Mouse (Mus musculus) right cerebral cortex, postnatal 36 days (tissue): ENCODE measurements around the gene Sarnp.

ENCODE experiments used
- DNase-seq, 2 experiments: peaks; one replicate each; pipeline ENCODE4 v3.0.0; 2022; ENCODE audit warnings: low spot score in 2 of 2, mixed read lengths in 1 of 2

The Sarnp gene

DNA sequence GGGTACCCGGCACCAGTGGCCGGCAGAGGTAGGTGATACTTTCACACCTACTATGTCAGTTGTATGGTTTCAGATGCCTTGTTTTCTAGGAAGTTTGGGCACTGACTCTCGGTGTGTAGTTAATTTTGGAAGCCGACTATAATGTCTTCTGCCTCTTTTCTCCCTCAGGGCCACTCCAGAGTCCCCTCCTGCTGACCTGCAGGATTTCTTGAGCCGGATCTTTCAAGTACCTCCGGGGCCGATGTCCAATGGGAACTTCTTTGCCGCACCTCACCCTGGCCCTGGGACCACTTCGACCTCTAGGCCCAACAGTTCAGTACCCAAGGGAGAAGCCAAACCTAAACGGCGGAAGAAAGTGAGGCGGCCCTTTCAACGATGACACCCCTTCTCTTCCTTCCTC is at the start of gene Sarnp:
Gene Sarnp, plus strand, starts transcription at position 301 of the 400 bp plus-strand sequence.
- DNase-seq: no peak

DNA sequence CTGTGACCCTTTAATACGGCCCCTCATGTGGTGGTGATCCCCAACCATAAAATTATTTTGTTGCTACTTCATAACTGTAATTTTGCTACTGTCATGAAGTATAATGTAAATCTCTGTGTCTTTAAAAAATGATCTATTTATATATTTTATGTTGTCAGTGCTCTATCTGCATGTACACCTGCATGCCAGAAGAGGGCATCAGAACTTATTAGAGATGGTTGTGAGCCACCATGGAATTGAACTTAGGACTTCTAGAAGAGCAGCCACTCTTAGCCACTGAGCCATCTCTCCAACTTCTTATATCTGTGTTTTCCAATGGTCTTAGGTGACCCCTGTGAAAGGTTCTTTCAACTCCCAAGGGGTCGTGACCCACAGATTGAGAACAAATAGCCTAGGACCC is 44.2 kb upstream of the Sarnp start:
- DNase-seq: no peak

DNA sequence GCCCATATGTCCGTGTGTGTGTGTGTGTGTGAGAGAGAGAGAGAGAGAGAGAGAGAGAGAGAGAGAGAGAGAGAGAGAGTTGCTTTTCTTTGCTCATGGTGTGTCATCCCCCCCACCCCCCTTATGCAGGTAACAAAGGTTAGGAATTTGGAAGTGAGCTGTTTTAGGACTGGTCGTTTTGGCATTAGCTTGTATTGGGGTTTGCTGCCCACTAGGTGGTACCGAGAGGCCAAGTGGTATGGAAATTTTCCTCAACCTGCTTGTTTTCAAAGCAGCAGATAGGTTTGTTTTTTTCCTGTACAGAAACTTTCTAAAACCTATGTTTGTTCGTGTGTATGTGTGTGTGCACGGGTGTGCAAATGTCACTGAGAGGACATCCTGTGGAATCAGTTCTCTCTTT is 43.4 kb upstream of the Sarnp start:
- no peak for DNase-seq

DNA sequence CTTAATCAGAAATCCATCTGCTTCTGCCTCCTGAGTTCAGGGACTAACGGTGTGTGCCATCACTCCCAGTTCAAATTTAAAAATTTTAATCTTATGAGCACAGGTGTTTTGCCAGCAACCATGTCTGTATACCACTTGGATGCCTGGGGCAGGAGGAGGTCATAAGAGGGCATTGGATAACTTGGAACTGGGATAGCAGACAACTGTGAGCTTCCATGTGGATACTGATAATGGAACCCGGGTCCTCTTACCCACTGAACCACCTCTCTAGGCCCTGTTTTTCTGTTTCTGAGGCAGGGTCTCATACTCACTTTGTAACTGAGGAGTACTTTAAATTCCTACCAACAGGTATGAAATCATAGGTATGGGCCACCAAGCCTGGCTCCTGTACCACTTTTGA is 38.7 kb upstream of the Sarnp start:
- DNase-seq: no peak

DNA sequence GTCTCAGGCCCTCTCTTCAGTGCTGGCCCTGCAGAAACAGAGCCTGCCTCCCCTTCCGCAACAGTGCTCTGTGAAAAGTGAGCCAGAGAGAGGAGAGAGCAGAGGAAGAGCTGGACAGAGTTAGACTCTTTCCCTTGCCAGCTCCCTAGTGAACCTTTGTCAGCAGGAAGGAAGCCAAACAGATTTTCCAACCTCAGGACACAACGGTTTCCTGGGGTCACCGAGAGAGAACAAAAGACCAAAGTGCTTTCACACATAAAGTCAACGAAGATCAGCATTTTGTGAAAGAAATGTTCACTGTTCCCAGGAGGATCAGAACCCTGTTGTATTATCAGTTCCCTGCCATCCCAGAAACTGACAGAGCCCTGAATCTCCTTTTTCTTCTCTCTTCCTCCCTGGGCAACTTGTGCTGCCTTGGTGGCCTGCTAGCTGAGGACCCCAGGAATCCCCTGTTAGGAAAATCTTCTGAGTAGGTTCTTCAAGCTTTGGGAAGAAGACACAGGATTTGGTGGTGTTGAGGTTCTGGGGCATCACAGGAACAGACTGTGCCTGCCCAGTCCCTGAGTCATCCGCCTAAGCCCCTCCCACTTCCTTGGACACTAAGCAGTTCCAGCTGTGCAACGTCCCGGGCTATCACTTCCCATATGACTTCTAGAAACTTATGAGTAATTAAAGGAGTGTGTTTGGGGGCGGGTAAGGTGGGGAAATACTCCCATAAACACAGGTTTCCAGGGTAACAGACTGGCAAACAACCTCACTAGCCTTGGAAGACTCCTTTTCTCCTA is 37.9 kb upstream of the Sarnp start:
- DNase-seq: no peak

DNA sequence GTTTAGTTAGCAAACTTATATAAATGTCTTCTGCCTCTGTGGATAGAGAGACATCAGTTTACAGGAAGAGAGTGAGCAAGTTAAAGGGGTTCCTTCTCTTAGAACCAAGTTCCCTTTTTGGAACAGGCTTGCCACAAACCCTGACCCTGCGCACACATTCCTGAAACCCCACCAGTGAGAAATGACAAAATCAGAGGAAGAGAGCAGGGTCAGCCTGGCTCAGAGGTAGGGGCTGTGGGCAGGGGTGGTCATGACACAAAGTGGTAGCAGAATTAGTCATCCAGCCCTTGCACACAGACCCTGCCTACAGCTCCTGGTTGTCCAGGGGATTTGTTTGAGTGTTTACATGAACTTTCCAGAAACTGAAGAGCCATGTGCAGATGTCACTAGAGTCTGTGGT is 36.9 kb upstream of the Sarnp start:
- DNase-seq: no peak

DNA sequence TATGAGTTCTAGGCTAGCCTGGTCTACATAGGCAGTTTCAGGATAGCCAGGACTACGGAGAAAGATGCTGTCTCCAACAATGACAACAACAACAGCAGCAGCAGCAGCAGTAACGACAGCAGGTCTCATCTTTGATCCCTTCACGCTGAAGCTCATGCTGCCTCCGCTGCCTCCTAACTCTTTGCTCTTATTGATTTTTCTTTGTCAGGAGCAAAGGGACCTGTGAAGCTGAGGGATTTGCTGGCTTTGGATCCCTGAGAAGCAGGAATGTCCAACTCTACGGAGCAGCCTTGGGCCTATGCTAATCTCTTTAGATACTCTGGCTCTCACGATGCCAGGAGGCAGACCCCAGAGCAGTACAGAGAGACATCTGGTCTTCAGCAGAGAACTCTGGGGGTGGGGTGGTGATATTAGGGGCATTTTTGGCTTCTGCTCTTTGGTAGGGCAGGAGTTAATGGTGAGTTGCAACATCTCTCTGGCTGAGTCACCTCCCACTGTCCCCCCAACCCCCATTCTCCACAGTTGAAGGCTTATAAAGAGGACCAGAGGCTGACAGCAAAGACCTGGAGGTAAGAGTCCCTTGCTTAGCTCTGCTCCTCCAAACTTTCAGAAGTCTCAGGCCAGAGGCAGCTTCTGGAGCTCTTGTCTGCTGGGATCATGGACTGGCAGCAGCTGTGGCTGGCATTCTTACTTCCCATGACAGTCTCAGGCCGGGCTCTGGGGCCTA is 26.6 kb upstream of the Sarnp start, which contains the start of gene Mmp19:
Gene Mmp19, plus strand, starts transcription at position 513 of the 727 bp plus-strand sequence.
- no peak for DNase-seq

DNA sequence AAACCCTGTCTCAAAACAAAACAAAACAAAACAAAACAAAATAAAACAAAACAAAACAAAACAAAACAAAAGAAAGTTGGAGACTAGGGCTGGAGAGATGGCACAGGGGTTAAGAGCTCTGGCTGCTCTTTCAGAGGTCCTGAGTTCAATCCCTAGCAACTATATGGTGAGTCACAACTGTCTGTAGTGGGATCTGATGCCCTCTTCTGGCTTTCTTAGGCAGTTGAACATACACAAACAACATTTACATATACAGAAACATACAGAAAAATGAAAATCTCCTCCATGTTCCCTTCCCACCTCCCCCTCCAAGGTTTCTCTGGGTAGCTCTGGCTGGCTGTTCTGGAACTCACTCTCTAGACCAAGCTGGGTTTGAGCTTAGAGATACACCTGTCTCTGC is 25.1 kb upstream of the Sarnp start:
- DNase-seq: no peak

DNA sequence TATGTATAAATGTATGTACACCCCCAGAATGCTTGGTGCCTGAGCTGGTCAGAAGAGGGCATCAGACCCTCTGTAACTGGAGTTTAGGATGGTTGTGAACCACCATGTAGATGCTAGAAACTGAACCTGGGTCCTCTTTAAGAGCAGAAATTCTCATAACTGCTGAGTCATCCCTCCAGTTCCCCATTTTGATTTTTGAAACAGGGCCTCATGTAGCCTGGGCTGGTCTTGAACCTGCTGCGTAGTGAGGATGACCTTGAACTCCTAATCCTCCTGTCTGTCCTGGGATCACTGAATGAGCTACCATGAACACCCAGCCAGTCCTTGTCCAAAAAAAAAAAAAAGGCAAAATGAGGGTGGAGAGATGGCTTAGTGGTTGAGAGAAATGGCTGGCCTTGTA is 23.9 kb upstream of the Sarnp start:
- DNase-seq: no peak

DNA sequence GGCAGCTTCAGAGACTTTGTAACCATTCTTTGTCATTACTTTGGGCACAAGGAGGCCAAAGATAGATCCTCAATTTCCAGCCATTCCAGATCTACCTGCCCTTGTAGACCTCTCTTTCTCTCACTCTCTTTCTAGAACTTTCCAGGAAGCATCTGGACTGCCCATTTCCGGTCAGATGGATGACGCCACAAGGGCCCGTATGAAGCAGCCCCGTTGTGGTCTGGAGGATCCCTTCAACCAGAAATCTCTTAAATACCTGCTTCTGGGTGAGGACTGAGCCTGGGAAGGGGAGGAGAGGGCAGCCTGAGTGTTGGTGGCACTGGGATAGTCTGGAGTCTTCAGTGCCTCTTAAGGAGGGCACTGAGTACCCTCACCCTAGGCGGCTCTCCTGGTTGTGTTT is 22.7 kb upstream of the Sarnp start:
- no peak for DNase-seq

DNA sequence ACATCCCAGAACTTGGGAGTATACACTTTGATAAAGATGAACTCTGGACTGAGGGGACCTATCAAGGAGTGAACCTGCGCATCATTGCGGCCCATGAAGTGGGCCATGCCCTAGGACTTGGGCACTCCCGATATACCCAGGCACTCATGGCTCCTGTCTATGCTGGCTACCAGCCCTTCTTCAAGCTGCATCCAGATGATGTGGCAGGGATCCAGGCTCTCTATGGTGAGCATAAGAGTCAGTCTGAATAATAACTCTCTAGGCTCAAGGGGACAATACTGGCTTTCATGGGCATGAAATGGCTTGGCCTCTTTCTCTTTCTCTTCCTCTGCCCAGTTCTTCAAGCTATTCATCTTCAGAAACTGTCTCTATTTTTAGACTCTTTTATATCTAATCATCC is 21.6 kb upstream of the Sarnp start:
- DNase-seq: no peak

DNA sequence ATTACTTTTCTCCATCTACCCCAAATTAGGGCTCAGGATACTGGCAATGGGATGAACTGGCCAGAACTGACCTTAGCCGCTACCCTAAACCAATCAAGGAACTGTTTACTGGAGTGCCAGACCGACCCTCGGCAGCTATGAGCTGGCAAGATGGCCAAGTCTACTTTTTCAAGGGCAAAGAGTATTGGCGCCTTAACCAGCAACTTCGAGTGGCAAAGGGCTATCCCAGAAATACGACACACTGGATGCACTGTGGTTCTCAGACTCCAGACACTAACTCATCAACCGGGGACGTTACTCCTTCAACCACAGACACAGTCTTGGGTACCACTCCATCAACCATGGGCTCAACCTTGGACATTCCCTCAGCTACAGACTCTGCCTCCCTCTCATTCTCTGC is 18.5 kb upstream of the Sarnp start:
- no peak for DNase-seq

DNA sequence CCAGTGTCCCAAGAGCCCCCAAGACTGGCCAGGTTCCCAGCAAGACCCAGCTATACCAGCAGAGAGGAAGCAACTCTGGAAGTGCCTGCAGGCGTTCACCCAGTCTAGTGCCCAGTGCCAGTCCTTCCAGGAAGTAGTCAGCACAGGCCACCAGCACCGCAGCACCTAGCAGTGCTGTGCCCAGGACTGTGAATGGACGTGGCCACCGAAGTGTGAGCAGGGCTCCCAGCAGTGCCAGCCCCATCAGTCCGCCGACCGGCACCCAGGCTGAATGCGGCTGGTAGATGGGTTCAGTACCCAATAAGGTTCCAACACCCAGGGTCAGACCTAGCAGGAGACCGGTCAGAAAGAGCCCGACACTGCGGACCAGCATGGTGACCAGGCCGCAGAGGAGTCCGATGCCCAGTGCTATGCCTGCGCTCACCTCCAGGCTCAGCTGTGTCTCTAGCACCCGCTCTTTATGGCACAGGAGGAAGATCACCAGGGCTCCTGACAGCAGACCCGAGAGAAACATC is 15.1 kb upstream of the Sarnp start:
- no peak for DNase-seq

DNA sequence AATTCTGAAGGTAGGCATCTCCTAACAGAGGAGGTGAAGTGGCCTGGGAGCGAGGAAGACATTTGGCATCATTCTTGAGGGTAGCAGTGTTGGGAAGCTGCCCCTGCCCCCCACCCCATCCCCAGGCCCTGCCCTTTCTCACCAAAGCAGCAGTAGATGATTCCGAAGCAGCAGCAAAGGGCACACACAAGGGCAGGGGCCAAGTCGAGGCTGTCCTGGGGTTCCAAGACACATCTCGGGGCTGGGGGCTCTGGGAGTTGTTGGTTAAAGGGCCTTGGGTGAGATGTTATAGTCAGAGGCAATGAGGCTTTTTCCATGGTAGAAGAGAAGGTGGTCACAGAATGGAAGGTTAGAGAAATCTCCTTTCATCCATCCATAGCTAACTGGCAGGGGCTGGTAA is 14.2 kb upstream of the Sarnp start:
- DNase-seq: no peak

DNA sequence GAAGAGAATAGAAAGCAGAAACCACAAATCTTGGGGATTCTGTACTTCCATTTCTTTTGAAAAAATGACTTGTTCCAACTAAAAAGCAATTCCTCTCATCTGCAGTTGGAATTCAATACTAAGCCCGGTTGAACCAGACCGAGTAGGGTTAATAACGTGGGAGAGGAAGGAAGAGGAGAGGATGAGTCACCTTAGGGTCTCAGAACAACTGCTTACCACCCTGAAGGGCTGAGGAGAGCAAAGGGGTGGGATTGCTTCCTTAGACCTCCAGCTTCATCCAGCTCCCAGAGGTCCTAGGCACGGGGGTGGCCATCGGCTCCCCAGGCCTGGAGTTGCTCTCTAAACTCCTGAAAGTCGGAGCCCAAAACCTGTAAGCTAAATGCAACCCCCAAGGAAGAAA is 13.8 kb upstream of the Sarnp start:
- no peak for DNase-seq

DNA sequence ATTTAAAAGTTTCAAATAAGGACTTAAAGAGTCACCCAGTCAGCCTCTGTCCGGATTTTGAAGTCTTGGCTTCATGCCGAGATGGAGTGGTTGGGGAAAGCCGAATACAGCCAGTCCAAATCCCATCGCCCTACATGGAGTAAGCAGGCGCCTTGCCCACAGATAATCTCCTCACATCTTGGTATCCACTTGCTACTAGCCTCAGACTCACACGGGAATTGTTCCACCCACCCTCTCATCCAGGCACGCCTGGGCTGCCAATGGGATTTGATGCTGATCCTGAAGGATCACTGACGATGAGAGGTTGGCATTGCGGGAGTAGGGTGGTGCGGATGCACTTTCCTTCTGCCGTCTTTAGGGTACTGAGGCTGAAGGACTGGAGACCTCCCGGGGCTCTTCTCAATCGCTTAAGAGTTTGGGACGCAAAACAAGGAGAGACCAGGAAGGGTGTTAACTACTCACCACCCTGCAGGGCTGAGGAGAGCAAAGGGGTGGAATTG is 13.3 kb upstream of the Sarnp start, which contains the start of gene Dnajc14:
Gene Dnajc14, plus strand, starts transcription at position 292 of the 500 bp plus-strand sequence.
- DNase-seq: peak; percentile 59 to 70

DNA sequence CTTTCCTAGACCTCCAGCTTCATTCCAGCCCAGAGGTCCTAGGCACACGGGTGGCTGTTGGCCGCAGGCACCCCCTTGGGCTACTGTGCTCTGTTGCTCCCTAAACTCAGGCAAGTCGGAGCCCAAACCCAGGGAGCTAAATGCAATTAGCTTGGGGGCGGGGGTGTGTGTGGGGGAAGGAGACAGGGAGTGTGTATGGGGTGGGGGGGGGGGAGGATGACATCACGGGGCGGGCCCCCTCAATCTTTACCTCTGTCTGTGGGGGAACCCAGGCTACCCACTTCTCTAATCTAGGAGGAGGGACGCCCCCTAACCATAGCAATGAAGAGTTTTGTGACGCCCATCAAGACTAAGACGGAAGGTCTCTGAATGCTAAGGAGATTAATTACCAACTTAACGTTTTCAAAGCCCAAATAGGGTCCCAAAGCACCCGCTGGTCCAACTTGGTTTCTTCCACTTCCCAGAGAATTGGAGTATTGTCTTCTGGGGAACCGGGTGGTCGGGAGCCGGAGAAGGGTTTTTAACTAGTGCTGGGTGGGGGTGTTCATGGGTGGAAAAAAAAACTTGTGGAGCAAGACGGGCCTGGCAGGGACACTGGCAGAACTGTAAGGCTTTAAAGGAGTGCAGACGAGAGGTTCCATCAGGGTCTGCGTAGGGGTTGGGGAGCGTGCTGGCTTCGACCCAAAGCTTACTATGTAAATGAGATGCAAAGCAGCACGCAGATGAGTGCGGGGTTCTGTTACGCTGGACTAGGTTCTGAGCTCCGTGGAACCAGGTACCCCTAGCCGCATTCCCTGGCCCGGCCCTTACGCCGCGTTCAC is 12.7 kb upstream of the Sarnp start, which contains the start of gene Tmem198b:
Gene Tmem198b, minus strand, starts transcription at position 100 of the 821 bp plus-strand sequence.
- peak; percentile 54 to 57 for DNase-seq

DNA sequence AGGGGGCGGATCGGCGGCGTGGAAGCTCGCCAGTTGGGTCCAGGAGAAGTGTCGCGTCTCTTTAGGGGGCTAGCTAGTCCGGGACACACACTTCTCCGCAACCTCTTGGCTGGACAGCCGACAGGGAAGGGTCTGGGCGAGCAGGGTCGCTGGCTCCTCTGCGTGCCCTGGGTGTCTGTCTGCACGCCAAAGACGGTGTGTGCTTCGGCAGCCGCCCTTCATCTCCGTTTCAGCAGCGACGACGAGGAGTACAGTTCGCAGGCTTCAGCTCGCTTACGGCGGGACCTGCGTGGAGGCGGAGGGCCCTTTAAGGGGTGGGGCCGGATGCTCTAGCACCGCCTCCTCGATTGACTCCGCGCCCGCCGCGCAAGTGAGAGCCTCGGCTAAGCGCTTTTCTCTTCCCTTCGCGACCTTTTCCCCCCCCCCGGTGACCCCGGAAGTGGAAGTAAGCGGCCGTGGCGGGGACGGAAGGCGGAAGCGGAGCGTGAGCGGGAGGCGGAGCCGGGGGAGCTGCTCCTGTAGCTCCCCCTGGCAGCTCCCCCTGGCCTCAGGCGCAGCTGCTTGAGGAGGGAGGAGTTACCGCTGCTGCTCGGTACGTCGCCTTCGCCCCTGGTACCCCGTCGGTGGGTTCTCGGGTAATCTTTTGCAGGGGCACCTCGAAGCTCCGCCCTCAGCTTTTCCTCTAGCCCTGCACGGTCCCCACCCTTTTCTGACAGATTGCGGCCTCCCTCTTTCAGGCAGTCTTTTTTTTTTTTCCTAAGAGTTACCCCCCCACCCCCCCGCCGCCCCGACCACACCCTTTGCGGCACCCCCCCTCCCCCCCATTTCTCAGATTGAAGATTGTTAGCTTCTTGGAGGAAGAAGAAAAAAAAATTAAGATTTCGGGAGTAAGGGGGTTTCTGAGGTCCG is 11.8 kb upstream of the Sarnp start:
- DNase-seq: peak; percentile 91 to 94

DNA sequence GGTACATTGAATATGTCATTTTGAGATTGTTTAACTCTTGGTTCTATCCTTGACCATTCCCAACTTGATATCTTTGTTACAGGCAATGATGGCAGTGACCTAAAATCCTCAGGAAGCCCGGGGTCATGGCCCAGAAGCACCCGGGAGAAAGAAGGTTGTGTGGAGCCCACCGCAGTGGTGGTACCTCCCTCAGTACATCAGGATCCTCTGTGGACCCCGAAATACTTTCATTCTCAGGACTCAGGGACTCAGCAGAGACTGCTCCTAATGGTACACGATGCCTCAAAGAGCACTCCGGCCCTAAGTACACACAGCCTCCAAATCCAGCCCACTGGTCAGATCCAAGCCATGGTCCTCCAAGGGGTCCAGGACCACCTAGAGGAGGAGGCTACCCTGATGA is 11.0 kb upstream of the Sarnp start:
- no peak for DNase-seq

DNA sequence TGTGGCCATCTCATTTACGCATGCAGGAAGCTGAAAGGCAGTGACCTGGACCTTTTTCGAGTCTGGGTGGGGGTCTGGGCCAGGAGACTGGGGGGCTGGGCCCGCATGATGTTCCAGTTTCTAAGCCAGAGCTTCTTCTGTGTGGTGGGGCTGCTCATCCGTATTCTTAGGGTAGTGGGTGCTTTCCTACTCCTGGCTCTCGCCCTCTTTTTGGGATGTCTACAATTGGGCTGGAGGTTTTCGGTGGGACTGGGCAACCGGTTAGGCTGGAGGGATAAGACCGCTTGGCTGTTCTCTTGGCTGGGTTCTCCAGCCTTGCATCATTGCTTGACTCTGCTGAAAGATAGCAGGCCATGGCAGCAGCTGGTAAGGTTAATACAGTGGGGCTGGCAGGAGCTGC is 10.1 kb upstream of the Sarnp start:
- no peak for DNase-seq

DNA sequence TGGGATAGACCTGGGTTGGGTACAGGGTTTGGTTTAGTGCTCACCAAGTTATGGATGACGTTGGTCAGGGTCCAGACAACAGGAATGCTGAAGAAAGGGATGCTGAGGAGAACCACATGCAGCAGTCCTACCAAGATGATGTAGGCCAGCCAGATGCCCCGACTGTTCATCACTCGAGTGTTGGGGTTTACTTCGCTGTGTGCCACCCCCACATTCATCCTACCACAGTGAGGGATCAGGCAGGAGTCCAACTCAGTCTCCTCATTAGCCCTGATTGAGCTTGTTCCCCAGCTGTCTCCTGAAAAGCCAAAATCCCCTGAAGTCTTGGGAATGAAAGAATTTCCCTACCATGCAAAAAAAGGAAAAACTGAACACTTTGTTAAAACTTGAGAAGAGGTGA is 3.1 kb downstream of the Sarnp start:
- DNase-seq: no peak
